Mouse (Mus musculus) spleen, adult 10 weeks (tissue): Measurements from ENCODE around the gene Twsg1. TPM values are rescaled to one million over a fixed set of nuclear protein-coding genes. Genes with fewer than 3 reads are reported as not detected.

ENCODE experiments used
- polyA plus RNA-seq: library from polyadenylated mRNA; stranded (reverse); fragments of 350-450 nt; fragmentation: Illumina TruSeq; extraction: RNeasy Lipid Tissue Mini Kit (QIAGEN cat#74804); gene quantifications from one replicate; pipeline ENCODE4 v1.2.3, GENCODE M21; 2015; ENCODE audit warnings: low replicate concordance; ENCODE audit not compliant: insufficient read depth

Twsg1 gene
- 31.8 TPM for polyA plus RNA-seq

DNA sequence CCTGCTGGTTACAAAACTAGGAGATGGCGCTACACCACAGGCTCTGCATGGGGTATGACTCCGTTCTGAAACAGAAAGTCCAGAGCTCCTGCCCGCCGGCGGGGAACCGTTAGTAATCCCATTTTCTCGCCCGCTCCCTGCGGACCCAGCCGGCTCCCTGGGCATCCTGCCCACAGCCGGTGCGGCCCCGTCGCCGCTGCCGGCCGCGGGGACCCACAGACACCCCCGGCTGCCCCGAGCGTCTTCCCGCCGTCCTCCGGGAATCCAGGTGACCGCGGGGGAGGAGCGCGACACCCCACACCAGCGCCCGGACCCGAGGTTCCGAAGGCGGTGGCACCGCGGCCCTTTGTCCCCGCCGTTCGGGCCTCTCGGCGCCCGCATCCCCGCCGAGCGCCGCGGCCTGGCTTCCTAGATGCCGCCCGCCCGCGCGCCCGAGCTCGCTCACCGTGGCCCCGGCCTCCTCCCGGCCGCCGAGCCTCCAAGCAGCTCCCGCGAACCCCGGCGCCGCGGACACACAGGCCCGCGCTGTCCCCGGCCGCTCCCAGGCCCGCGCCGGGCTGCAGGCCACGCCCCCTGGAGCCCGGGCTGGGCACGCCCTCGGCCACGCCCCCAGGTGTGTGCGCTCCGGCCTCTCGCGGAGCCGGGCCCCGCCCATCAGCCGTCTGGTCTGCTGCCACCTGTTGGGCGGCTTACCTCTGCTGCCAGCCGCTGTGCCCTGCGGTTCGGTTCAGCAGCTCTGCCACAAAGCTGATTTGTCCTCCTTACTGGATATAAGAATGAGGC lies at the start of gene Twsg1:
Gene Twsg1 (minus strand): TSS at position 605 of the 783 bp plus-strand sequence.

DNA sequence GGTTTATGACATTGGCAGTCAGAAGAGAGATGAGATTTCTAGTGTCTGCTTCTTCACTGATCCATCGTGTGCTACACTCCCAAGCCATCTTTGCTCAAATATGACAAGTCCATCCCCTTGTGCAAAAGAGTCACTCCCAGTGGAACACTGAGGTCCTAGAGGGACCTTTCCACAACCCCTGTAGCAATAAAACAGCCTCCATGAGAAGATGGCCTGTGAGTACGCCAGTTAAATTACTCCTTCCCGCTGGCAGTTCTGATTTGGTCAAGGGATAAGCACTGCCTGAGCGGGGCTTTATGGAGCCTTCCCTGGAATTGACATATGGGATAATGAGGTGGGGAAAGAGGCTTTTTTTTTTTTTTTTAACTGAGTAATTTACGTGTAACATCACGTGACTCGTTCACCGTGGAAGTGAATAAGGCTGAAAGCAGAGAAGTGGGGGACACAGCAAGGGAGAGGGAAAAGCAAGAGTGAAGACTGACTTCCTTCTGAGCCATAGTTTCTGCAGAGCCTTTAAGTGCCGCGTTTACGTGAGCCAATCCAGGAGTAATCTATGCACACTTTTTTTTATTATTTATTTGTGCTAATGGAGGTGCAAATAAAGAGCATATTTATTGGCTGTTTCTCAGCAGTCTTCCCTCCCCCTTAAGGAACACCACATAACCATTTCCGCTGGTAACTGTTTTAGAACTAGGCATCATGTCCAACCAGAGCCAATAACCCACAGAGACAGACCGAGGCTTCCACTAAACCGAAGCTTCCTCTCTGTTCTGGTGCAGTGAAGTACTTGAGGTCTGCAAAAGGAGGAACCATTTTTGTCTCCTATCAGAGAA lies 65.1 kb downstream of the Twsg1 start, which contains the start of gene Ralbp1:
Gene Ralbp1 (minus strand): TSS at position 102 of the 833 bp plus-strand sequence.

Other genes starting within 250 kb of the Twsg1 start
- gene Rab31, start 178.5 kb downstream of the Twsg1 start, polyA plus RNA-seq = 23.2 TPM
- gene Ppp4r1, start 168.7 kb downstream of the Twsg1 start, polyA plus RNA-seq = 60.7 TPM
- 31.8 TPM for gene Ralbp1, start 65.4 kb downstream of the Twsg1 start, polyA plus RNA-seq
- gene Ankrd12, start 125.9 kb upstream of the Twsg1 start, polyA plus RNA-seq = 43.5 TPM
- gene Ndufv2, start 150.3 kb upstream of the Twsg1 start, polyA plus RNA-seq = 167 TPM
- 23.3 TPM for gene Washc1, start 160.3 kb upstream of the Twsg1 start, polyA plus RNA-seq
- 16.2 TPM for gene Ddx11, start 172.3 kb upstream of the Twsg1 start, polyA plus RNA-seq